Mouse (Mus musculus): ENCODE data around the gene Stat4.
A peak's percentile ranks its signal among the peaks of the same experiment; 100 is the strongest.

The Stat4 gene

DNA sequence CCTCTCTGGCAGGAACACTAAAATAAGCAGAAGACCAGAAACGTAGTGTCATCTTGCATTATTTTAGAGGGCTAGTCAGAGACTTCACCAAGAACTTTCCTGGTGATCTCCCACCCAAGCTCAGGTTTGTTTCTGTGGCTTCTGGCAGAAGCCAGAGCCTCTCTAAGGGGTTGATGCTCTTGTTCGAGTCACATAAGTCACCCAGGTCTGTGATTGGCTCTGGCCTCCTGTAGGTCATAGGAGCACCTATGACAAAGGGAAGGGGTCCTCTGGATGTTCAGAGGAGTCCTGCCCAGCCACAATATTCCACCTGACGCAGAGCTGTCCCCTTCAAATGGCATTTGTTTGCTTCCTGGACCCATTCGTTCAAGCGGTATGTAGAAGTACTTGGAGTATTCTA is at the start of gene Stat4:
TSS of gene Stat4 (plus strand) at position 301 of the 400 bp plus-strand sequence.
- DNase-seq (ENCODE audit: low spot score): no peak

- no peak for DNase-seq (ENCODE audit: low spot score)
Measured at GRCm38 (mm10) chr1:51938357-51938756, 48.6 kb upstream of the Stat4 start.

DNA sequence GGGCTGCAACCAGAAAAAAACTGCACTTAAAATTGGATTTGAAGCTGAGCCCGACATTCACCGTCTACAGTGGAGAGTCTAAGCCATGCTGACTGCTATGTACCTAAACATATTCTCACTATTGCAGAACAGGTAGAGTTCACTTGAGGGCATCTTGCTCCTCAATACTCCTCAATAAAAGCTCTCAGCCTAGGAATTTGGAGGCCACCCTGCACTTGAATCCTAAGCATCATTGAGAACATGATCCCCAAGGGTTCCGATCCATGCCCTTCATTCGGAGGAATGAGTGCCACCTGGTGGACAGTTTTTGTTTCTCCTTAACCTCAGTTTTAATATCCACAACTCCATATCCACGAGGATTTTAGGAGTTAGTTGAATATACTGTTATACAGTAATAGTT is 42.2 kb upstream of the Stat4 start:
- DNase-seq (ENCODE audit: low spot score): no peak

GRCm38 (mm10) chr1:51947116-51947515 is 39.8 kb upstream of the Stat4 start:
- DNase-seq (ENCODE audit: low spot score): no peak

GRCm38 (mm10) chr1:51964647-51965046 is 22.3 kb upstream of the Stat4 start:
- no peak for DNase-seq (ENCODE audit: low spot score)

- no peak for DNase-seq (ENCODE audit: low spot score)
Measured at GRCm38 (mm10) chr1:51968994-51969393, 18.0 kb upstream of the Stat4 start.

DNA sequence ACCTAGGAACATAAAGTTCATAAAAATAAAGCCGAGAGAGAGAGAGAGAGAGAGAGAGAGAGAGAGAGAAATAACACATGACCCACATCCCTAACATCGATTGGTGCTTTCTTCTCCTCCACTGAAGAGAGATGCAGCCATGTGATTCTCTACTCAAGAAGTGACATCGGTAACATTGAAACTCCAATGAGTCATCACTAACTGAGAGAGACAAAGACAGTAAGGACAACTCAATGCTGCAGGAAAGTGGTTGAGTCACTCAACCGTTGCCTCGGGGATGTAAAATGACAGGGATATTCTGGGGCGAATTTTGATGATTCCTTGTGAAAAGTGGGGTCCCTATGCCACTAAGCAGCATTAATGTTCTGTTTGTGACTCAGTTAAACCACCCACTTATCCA is 16.8 kb upstream of the Stat4 start:
- DNase-seq (ENCODE audit: low spot score): no peak

GRCm38 (mm10) chr1:51975589-51975988 is 11.4 kb upstream of the Stat4 start:
- no peak for DNase-seq (ENCODE audit: low spot score)

DNA sequence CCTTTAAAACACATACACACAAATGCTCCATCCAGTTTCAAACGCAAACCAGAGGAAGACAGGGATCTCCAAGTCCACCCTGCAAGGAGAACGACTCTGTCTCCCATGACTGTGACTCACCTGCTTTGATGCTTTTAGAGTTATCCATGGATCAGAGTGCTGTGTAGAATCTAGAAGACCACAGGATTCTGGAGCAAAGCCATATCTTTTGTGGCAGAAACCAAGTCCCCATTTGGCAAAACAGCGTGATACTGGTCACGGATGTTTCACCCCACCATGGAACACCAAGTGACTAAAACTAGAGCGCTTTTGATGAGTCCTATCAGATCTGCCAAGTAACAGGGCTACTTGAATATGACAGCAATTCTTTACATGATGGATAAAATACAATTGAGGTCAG is 7.9 kb upstream of the Stat4 start:
- no peak for DNase-seq (ENCODE audit: low spot score)

GRCm38 (mm10) chr1:51991983-51992609 is 5.1 kb downstream of the Stat4 start:
- peak; percentile 35 for DNase-seq (ENCODE audit: low spot score)

GRCm38 (mm10) chr1:51996056-51996455 is 9.1 kb downstream of the Stat4 start:
- DNase-seq (ENCODE audit: low spot score): no peak

DNA sequence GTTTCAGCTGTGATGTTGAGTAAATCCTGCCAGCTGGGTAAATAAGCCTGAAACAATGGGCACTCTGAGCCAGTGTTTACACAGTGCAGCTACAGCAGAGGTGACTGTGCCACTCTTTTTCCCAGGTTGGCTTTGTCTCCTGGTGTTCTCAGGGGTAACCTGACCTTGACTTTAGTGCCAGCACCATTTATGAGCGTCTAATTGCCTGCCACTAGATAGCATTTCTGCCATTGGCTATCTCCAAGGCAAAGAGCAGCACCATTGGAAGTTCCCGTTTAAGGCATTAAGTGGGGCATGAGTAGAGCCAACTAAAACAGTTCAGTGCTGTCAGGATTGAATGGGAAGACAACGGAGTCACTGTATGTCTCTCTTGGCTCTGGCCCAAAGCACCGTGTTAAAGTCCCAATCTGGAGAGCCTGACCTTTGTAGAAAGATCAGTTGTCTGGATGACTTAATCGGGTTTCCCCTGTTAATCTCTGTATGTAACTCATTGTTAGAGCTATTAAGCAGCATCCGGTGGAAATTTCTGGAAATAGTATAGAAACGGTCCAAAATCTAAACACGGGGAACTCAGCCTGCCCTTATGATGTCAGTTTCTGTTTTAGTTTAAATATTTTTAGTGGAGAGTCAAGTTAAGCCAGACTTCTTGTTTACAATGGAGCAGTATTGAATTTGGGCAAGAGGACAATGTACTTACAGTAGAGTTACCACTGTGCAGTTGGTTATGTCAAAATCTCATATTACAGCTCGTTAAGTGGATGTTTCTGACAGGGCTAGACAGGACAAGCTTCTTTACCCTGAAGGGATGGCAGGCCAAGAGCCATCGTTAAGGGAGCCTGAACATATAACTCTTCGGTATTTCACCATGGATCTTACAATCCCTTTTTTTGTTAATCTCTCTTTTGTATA is 10.1 kb downstream of the Stat4 start:
- no peak for DNase-seq (ENCODE audit: low spot score)

DNA sequence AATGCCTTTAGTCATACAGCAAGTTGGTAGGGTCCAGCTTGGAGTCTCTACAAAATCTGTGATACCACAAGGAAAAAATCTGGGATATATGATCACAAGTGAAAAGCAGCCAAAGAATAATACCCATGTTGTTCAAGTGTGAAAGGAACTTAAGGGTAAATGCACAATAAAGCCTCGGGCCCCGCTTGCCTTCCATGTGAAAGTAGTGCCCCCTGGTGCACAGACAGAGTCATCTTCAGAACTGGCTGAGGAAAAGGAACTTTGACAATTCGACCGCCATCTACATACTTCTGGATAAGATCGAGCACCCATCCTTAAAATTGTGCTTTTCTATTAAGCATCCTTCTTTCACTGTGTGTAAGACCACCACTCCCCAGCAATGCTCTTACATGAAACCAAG is 11.6 kb downstream of the Stat4 start:
- DNase-seq (ENCODE audit: low spot score): no peak

GRCm38 (mm10) chr1:52004096-52004495 is 17.1 kb downstream of the Stat4 start:
- peak; percentile 18 for DNase-seq (ENCODE audit: low spot score)

- no peak for DNase-seq (ENCODE audit: low spot score)
Measured at GRCm38 (mm10) chr1:52008443-52008842, 21.5 kb downstream of the Stat4 start.

DNA sequence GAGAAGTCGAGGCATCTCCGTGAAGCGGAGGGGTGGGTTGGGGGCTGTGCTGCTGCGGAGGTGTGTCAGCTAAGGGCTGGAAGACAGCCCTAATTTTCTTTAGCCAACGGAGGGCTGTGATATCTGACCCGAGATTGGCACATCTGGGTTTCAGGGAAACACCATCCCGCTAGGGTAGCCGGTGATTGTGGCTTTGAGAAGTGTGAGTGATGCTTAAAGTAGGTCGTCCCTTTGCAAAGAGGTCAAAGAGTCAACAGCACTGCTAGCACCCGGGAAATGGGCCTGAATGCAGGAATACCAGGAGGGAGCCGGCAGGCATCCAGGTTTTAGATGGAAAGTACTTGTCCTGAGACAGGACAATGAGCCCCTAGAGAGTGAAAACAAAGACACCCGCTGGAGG is 22.0 kb downstream of the Stat4 start:
- DNase-seq (ENCODE audit: low spot score): no peak

- no peak for DNase-seq (ENCODE audit: low spot score)
Measured at GRCm38 (mm10) chr1:52010741-52011140, 23.8 kb downstream of the Stat4 start.

DNA sequence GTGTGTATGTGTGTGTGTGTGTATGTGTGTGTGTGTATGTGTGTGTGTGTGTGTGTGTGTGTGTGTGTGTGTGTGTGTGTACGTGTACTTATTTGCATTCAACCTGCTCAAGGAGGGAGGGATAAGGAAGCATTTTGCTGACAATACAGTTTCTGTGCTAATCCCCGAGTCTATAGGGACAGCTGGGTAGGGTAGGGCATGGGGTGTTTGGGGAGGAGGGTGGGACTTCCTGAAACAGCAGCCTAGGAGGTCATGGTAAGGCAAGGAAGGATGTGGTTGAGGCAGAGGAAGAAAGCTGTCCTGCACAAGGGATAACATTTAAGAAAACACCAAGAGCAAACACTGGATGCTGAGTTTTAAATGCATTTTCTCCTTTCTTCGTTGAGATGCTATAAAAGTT is 24.3 kb downstream of the Stat4 start:
- DNase-seq (ENCODE audit: low spot score): no peak

DNA sequence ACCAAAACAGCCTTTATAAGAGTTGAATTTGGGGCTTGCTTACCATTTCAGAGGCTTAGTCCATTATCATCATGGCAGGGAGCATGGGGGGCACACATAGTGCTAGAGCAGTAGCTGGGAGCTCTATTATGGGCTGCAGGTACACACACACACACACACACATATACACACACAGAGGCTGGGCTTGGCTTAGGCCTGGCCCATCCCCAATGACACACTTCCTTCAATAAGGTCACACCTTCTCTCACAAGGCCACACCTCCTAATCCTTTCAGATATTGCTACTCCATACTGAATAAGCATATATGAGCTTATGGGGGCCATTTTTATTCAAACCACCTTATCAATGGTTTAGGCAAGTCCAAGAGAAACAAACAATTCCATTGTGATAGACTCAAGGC is 25.3 kb downstream of the Stat4 start:
- DNase-seq (ENCODE audit: low spot score): no peak

GRCm38 (mm10) chr1:52012757-52013156 is 25.8 kb downstream of the Stat4 start:
- DNase-seq (ENCODE audit: low spot score): no peak

- DNase-seq (ENCODE audit: low spot score): no peak
Measured at GRCm38 (mm10) chr1:52019621-52020020, 32.7 kb downstream of the Stat4 start.

GRCm38 (mm10) chr1:52021936-52022725 is 35.2 kb downstream of the Stat4 start:
- DNase-seq (ENCODE audit: low spot score): no peak

- no peak for DNase-seq (ENCODE audit: low spot score)
Measured at GRCm38 (mm10) chr1:52028686-52029085, 41.7 kb downstream of the Stat4 start.
